Mouse (Mus musculus) c-Kit-positive CD71-positive TER-119-negative erythroid progenitor cells, embryonic 14.5 days (primary cell): Measurements from ENCODE around the gene Jph4.
A peak's percentile ranks its signal among the peaks of the same experiment; 100 is the strongest.

Source experiments
- DNase-seq: peaks from one replicate; pipeline ENCODE4 v3.0.0-alpha.2; 2013; ENCODE audit warnings: low read depth

The Jph4 gene

GRCm38 (mm10) chr14:55118852-55119251 lies 2.1 kb upstream of the Jph4 start:
- no peak for DNase-seq

DNA sequence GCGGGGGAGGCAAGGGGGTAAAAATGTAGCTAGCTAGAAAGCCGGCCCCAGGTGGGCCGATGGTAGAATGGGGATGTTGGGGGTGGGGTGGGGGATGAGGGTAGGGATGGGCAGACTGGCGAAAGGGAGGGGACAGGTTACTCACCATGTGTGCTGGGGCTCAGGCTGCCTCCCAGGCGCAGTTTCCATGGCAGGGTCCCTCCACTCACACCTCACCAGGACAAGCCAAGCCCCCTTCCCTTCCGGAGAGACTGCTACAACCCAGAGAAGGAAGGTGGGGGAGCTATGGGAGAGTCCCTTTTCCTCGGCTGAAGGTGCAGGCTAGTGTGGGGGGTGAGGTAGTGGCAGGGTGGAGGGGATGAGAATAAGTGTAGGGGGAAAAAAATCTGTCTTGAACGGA lies 889 bp downstream of the Jph4 start:
- DNase-seq = no peak

- DNase-seq = no peak
Observed at GRCm38 (mm10) chr14:55114759-55115701, 1.7 kb downstream of the Jph4 start.

- no peak for DNase-seq
Observed at GRCm38 (mm10) chr14:55113975-55114645, 2.6 kb downstream of the Jph4 start.

GRCm38 (mm10) chr14:55113351-55113974 lies 3.3 kb downstream of the Jph4 start:
- no peak for DNase-seq

DNA sequence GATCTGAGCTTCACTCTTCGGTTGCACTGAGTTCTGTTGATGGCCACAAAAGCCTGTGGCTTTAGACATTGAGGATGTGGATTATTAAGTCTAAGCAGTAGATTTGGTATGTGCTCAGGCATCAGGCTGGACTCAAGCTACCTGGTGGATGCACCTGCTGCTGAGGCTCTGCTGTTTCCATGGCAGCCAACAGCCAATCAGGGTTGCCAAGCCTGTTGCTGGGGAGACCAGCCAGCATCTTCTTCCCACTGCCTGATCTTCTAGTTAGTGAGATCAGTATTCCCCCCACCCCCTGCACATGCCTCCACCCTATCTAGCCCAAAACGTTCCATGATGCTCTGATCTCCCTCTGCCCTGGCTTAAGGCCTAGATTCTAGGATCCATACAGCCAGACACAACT lies 5.0 kb downstream of the Jph4 start:
- DNase-seq = no peak

- no peak for DNase-seq
Observed at GRCm38 (mm10) chr14:55110076-55110475, 6.7 kb downstream of the Jph4 start.

DNA sequence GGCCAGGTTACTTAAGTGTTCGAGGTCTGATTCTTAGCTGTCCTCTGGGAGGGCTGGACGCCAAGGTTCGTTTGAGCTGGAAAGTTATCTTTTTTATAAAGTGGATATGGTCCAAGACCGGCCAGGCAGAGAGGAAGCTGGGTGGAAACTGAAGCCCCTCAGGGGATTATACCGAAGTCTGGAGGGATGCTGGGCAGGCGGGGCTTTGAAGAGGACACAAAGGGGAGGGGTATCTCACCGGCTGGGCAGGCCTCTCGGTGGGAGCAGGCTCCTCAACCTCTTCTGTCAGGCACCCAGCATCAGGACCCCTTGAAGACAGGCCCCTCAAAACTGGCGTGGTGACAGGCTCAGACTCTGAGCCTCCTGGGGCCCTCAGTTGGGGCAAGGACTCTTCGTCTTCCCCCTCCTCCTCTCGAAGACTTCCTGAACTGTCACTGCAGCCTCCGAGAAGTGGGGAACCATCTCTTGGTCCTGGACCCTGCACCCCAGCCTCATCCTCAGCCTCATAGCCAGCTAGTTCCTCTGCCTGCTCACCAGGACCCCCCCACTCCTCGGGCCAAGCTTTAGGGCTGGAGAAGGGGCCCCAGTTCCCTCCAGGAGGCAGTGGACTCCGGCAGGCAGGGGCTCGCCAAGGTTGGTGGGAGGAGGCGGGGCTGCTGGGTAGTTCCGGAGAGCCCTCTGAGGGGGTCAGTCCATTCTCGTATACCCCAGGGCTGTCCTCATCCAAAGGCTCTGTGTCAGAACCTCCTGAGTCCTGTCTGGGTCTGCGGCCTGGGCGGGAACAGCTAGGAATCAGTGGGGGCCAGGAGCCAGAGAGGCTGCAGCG lies 7.5 kb downstream of the Jph4 start:
- DNase-seq = no peak

- no peak for DNase-seq
Observed at GRCm38 (mm10) chr14:55108202-55108870, 8.4 kb downstream of the Jph4 start.

DNA sequence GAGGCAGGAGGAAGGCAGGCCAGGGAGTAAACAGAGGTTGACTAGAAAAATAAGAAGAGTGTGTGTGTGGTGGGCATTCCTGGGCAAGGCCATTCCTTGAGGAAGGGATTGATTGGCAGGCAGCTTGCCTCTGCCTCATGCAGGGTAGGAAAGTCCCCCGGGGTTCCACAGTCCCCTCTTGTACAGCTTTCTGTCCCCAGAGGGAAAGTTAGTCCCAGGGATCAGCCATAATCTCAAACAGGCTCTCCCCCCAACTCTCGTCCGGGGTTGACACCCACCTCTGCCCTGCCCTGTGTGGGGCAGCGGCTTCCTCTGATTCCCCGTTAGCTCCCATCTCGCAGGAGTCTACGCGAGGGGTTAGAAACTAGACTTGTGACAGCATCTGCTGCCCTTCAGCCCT lies 9.7 kb downstream of the Jph4 start:
- no peak for DNase-seq

GRCm38 (mm10) chr14:55105836-55106809 lies 10.6 kb downstream of the Jph4 start, which contains the start of gene Ap1g2:
Ap1g2 (minus strand) TSS chr14:55106593.
- peak; percentile 80 for DNase-seq

DNA sequence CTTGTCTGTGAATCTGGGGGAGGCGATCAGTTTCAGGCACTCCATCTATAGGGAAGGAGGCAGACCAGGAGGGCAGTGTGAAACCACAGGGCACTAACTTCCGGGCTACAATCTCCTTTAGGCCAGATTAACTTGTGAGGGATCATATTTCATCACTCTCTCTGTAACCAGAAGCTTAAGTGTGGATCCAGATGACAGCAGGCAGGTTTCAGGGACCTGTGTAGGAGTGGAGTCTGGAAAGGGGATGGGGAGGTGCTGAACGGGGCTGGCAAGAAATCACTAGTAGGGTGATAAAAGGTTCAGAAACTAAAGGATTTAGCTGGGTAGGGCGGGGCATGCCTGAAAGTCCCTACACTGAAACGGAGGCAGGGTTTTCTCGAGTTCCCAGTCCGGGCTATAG lies 11.3 kb downstream of the Jph4 start:
- DNase-seq = no peak

- no peak for DNase-seq
Observed at GRCm38 (mm10) chr14:55104365-55104764, 12.4 kb downstream of the Jph4 start.

- DNase-seq = no peak
Observed at GRCm38 (mm10) chr14:55102253-55102785, 14.4 kb downstream of the Jph4 start.

DNA sequence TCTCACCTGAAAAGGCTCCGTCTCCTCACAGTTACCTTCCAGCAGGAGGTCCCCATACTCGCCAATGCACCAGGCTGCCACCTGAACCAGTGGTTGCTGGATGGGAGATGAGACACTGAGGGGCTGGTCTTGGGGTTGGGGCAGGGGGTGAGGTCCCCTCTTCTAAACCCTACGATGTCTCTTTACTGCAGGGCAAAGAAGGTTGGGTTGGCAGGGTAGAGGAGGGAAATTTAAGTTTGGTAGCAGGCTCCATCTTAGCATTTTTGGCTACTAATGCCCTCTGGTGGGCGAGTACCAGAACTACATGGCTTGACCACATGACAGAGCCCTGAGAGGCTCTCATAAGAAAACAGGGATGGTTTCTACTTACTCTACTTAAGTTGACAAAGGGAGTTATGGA lies 15.1 kb downstream of the Jph4 start:
- no peak for DNase-seq

GRCm38 (mm10) chr14:55098067-55098466 lies 18.7 kb downstream of the Jph4 start:
- no peak for DNase-seq

DNA sequence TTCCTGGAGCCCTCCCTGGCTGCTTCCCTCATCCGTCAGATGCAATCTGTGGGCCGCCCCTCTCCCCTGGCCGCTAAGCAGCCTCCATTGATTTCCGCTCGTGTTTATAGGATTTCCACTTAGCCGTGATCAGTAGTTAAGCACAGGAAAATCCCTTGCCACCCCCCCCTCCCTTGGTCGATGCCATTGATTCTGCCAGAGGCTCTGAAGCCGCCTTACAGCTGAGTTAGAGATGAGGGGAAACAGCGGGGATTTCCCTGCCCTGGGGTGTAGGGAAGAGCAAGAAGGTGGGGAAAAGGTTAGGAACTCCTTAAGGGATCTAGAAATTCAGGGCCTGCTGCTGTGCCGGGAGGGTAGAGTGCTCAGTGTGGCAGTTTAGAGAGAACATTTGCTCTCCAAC lies 19.1 kb downstream of the Jph4 start:
- no peak for DNase-seq

- no peak for DNase-seq
Observed at GRCm38 (mm10) chr14:55096573-55097087, 20.1 kb downstream of the Jph4 start.

GRCm38 (mm10) chr14:55095671-55096070 lies 21.1 kb downstream of the Jph4 start:
- DNase-seq = no peak

- DNase-seq = no peak
Observed at GRCm38 (mm10) chr14:55095263-55095662, 21.5 kb downstream of the Jph4 start.
